Mouse (Mus musculus): Measurements from ENCODE around the gene Sdad1. TPM values are rescaled to one million over a fixed set of nuclear protein-coding genes. Genes with fewer than 3 reads are reported as not detected.

The Sdad1 gene
- polyA plus RNA-seq, 1 experiment from 2014 or later, result 8.9 TPM

DNA sequence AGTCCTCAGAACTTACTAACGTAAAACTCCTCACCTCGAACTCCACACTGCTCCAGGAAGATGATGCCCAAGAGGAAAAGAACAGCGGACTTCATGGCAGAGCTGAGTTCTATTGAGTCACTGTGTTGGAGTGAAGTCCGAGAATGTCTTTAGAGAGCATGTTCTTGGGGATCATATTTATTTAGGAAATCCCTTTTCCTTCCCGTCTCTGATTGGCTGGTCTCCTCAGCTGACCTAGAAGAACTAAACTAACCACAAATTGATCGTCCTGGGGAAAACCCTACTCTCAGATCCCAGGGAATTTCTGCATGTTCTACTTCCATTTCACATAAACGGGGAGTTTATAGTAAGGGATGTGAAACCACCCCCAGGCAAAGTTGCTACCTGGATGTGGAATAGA is 17.6 kb upstream of the Sdad1 start, which contains the start of gene Cxcl9:
Gene Cxcl9 (minus strand): TSS at position 151 of the 400 bp plus-strand sequence.
- H3K27ac ChIP-seq, result no peak within 1 kb of the TSS
- no peak within 1 kb of the TSS for H3K4me3 ChIP-seq (ENCODE audit: inconsistent target)
- WGBS (ENCODE audit: missing documents), result 63% methylated on average over 7 of the region's 7 CpGs
- H3K36me3 ChIP-seq (ENCODE audit: inconsistent target), result no peaks in the 10 kb centered on the region
- no peaks in the 10 kb centered on the region for H3K79me2 ChIP-seq (ENCODE audit: inconsistent target)

DNA sequence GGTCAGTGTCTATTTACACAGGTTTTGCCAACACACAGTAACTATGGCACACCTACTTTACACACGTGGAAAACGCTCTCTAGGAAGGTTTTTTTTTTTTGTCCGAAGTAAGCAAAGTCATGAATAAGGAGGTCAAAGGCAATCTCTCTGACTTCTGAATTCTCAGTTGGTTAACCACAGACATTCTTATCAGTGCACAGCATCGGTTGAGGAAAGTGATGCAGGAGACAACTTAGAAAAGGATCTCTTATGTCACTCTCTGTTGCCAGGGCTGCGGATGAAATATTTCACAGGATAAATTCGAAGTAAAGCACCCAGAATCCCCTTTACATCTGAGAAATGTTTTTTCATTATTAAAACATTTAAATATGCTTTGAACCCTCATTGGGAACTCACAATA is 17.1 kb upstream of the Sdad1 start:
- Histone ChIP-seq H3K27ac (no peak overlapping the region), H3K4me3 (ENCODE audit: inconsistent target) (no peak overlapping the region), H3K36me3 (ENCODE audit: inconsistent target) (no peaks in the 10 kb centered on the region), H3K79me2 (ENCODE audit: inconsistent target) (no peaks in the 10 kb centered on the region)
- 12% methylated on average over 6 of the region's 6 CpGs for WGBS (ENCODE audit: missing documents)

DNA sequence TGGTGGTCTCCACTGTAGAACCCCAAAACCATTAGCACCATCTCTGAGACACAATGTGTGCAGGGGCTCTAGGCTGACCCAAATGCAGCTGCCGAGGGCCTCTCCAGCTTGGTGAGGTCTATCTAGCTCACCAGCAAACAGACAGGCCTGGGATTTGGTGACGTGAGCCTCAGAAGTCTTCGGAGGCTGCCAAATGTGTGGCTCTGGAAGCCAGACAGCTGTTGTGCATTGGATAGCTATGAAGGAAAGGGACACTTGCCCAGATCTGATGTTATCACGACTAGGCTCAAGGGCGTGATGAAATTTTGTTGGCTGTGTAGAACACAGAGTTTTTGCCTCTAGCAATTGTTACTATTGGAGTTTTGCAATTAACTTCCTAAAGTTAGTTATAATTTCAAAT is 13.0 kb upstream of the Sdad1 start:
- Histone ChIP-seq H3K79me2 (ENCODE audit: inconsistent target) (no peaks in the 10 kb centered on the region), H3K27ac (no peak overlapping the region), H3K4me3 (ENCODE audit: inconsistent target) (no peak overlapping the region), H3K36me3 (ENCODE audit: inconsistent target) (no peaks in the 10 kb centered on the region)
- WGBS (ENCODE audit: missing documents), result 78% methylated on average over 4 of the region's 5 CpGs

DNA sequence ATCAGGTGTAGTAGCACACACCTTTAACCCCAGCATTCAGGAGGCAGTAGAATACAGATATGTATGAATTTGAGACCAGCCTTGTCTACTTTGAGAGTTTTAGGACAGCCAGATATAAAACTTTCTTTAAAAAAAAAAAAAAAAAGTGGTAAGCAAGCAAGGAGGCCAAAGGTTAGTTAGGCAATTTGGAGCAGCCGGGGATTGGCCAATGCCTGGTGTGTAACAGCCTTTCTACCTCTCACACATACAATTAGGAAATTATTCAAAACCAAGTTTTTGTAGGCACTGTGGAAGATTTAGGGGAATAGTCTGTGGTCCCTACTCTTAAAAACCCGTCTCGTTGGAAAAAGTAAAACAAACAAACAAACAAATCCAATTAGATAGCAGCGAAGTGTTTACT is 12.3 kb upstream of the Sdad1 start:
- no peaks in the 10 kb centered on the region for H3K79me2 ChIP-seq (ENCODE audit: inconsistent target)
- no peak overlapping the region for H3K4me3 ChIP-seq (ENCODE audit: inconsistent target)
- 85% methylated on average over 4 of the region's 4 CpGs for WGBS (ENCODE audit: missing documents)
- H3K36me3 ChIP-seq (ENCODE audit: inconsistent target), result no peaks in the 10 kb centered on the region
- no peak overlapping the region for H3K27ac ChIP-seq

DNA sequence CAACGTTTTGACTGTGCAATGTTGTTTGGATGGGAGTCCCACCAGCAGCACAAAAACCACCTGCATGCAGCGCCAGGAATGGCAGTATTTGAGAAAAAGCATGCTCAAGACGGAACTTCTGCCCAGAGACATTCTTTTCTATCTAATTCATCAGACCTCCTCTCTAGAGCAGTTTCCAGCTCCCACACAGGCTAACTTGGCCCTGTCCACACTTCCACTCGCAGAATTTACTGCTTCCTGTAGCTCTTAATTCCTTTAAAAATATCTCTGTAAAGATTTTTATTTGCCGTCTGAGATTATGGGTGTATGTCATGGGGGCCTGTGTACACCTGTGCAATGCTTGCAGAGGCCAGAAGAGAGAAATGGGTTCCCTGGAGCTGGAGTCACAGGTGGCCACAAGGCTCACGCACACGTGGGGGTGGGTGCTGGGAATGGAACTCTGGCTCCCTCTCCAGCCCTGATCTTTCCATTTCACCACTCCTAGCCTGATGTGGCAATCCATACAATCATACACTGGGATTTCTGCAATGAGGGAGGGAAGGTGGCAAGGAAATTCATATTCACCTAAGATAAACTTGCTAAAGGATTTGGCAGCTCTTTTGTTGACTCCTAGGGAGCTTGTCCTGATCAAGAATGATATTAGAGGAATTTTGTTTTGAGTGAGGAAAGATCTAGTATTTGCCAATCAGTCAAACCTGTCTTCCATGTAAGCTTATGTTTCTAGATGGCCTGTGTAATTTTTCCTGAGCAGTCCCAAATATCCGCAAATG is 11.5 kb upstream of the Sdad1 start:
- H3K27ac ChIP-seq, result no peak overlapping the region
- no peaks in the 10 kb centered on the region for H3K36me3 ChIP-seq (ENCODE audit: inconsistent target)
- no peak overlapping the region for H3K4me3 ChIP-seq (ENCODE audit: inconsistent target)
- WGBS (ENCODE audit: missing documents), result 72% methylated on average over 8 of the region's 8 CpGs
- no peaks in the 10 kb centered on the region for H3K79me2 ChIP-seq (ENCODE audit: inconsistent target)

DNA sequence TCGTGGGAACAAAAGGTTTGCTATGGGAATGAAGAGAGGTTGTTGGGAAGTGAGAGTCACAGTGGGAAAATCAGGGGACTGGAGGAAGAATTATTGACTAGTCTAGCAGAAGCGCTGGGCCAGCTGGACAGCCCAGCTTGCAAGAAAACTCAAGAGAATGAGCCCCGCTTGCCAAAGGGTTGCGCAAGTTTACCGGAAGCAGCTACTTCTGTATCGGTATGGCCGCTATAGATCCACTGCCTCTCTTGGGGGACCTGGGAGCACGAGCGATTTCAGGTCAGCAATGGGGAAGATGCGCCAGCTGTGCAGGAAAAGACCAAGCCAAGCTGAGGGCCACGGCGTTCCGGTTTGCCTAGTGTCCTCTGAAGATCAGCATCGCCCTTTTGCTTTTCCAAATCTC is 8.3 kb upstream of the Sdad1 start:
- Histone ChIP-seq H3K79me2 (ENCODE audit: inconsistent target) (no peaks in the 10 kb centered on the region), H3K4me3 (ENCODE audit: inconsistent target) (no peak overlapping the region), H3K27ac (no peak overlapping the region), H3K36me3 (ENCODE audit: inconsistent target) (no peaks in the 10 kb centered on the region)
- 44% methylated on average over 14 of the region's 14 CpGs for WGBS (ENCODE audit: missing documents)

DNA sequence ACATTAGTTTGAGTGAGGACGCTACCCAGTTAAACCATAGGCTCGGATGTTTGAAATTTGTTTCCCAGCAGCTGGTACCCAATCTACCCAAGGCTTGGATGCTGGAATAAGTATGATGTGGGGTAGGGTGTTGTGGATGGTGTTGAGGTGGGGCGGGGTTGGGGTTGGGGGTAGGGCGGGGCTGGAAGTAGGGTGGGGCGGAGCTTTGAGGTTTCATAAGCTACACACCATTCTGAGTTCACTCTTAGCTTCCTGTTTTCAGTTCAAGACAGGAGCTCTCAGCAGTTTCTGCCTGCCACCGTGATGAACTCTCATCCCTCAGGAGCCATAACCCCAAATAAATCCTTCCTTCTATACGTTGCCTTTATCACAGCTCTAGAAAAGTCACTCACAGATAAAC is 7.8 kb upstream of the Sdad1 start:
- Histone ChIP-seq H3K27ac (no peak overlapping the region), H3K36me3 (ENCODE audit: inconsistent target) (no peaks in the 10 kb centered on the region), H3K79me2 (ENCODE audit: inconsistent target) (no peaks in the 10 kb centered on the region), H3K4me3 (ENCODE audit: inconsistent target) (no peak overlapping the region)
- 51% methylated on average over 7 of the region's 7 CpGs for WGBS (ENCODE audit: missing documents)

DNA sequence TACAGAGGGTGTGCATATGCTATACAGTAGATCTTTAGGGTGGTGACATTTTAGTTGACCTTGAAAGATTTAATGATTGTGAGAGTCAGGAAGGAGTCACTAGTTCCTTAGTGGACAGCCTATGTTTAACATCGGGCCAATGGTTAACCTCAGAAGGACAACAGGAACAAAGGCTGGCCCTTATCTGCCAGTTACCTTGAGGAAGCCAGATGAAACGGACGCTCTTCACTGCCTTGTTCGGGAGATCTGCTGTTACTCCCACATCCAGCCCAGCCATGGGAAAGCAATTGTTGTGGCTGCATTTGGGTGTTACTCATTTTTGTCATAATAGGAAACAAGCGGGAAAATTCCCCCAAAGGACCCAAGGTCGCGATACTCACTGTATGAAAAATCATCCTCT is 3.5 kb upstream of the Sdad1 start:
- Histone ChIP-seq H3K4me3 (ENCODE audit: inconsistent target) (no peak overlapping the region), H3K79me2 (ENCODE audit: inconsistent target) (peaks cover 10% of the 10 kb centered on the region), H3K36me3 (ENCODE audit: inconsistent target) (no peaks in the 10 kb centered on the region), H3K27ac (no peak overlapping the region)
- 59% methylated on average over 7 of the region's 7 CpGs for WGBS (ENCODE audit: missing documents)

DNA sequence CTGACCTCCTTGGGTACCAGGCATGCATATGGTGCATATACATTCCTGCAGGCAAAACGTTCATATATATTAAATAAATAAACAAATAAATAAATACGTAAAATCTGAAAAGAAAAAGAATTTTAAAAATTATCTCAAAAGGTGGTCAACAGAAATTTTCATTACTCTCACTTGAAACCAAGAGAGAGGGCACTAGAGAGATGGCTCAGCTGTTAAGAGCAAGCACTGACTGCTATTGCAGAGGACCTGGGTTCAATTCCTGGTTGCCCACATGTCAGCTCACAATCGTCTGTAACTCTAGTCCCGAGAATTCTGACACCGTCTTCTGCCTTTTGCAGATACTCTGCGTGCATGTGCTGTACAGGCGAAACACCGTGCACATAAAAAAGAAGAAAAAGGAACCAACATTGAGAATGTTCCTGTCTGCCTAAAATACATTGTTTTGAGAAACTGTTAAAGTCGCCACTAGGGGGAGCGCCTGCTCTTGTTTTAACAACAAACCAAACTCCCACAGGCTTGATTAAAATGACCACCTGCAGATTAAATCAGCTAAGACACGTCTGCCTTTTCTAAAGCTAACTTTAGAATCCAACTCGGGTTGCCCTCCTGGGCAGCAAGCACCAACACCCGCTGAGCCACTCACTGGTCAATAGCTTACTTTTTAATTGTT is 1.9 kb upstream of the Sdad1 start:
- H3K79me2 ChIP-seq (ENCODE audit: inconsistent target), result peaks cover 26% of the 10 kb centered on the region
- no peaks in the 10 kb centered on the region for H3K36me3 ChIP-seq (ENCODE audit: inconsistent target)
- WGBS (ENCODE audit: missing documents), result 16% methylated on average over 13 of the region's 13 CpGs
- H3K27ac ChIP-seq, result no peak overlapping the region
- no peak overlapping the region for H3K4me3 ChIP-seq (ENCODE audit: inconsistent target)

DNA sequence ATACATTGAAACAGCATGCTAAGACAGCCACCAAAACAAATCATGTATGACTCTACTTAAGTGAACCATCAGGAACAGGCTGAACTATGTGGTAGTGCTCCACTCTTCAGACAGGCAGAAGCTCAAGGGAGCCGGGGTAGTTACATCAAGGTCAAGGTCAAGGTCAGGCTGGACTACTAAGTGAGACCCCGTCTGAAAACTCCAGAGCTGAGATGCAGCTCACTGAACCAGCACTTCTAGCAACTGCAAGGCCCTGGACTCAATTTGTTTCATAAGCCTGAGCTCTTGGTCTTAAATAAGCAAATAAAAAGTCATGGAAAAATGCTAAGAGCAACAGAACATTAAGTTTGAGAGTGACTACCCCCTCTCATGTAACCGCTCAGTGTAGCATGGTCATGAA is 6.0 kb downstream of the Sdad1 start:
- WGBS (ENCODE audit: missing documents), result 100% methylated on average over 3 of the region's 3 CpGs
- Histone ChIP-seq H3K4me3 (ENCODE audit: inconsistent target) (no peak overlapping the region), H3K36me3 (ENCODE audit: inconsistent target) (peaks cover 64% of the 10 kb centered on the region), H3K27ac (no peak overlapping the region), H3K79me2 (ENCODE audit: inconsistent target) (peaks cover 31% of the 10 kb centered on the region)

DNA sequence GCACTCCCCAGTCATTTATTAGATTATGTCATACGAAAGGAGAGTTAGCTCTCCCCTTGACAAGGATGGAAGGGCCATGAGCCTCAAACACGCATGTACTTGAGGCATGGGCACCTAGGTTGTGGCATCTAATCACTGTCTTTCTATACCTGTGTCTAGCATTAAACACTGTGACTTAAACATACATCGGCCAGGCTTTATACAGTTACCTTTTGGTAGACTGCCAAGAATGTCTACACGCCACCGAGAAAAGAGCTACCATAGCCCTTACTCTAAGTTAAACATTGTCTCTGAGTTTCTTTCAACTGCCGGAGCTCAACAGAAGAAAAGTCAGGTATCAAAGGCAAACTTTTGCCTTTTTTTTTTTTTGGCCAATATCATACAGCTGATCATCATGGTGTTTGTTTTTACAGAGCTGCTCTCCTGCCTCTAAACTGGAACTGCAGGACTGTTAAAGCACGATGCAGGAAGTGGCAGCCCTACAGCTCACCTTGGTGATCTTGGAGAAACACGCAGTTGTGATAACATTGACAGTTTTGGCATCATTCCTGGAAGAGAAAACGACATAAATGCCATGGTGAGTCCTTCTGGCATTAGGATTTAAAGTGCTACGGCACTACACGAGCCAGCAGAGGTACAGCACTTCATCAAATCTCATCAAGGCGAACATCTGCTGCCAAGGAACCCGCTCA is 8.0 kb downstream of the Sdad1 start:
- Histone ChIP-seq H3K4me3 (ENCODE audit: inconsistent target) (no peak overlapping the region), H3K27ac (no peak overlapping the region), H3K79me2 (ENCODE audit: inconsistent target) (peaks cover 11% of the 10 kb centered on the region; the same call in 1 of the 2 replicates), H3K36me3 (ENCODE audit: inconsistent target) (peaks cover 74% of the 10 kb centered on the region)
- whole genome bisulfite sequencing (ENCODE audit: missing documents), result 94% methylated on average over 13 of the region's 13 CpGs

DNA sequence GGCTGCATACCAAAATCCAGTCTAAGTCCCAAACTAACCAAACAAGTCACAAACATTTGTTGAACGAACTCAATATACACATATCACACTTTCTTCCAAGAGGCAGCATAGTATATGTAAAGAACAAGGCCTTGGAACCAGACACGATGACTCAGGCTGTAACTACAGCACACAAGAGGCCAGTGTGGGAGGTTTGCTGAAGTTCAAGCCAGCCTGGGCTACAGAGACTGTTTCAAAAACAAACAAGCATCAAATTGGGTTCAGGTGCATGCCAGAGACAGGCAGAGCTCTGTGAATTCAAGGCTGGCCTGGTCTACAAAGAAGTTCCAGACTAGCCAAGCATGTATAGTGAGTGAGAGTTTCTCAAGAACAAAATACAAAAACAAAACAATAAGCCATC is 15.8 kb downstream of the Sdad1 start:
- 100% methylated on average over 2 of the region's 2 CpGs for WGBS (ENCODE audit: missing documents)
- H3K27ac ChIP-seq, result no peak overlapping the region
- peaks cover 59% of the 10 kb centered on the region for H3K36me3 ChIP-seq (ENCODE audit: inconsistent target)
- no peaks in the 10 kb centered on the region for H3K79me2 ChIP-seq (ENCODE audit: inconsistent target)
- no peak overlapping the region for H3K4me3 ChIP-seq (ENCODE audit: inconsistent target)

DNA sequence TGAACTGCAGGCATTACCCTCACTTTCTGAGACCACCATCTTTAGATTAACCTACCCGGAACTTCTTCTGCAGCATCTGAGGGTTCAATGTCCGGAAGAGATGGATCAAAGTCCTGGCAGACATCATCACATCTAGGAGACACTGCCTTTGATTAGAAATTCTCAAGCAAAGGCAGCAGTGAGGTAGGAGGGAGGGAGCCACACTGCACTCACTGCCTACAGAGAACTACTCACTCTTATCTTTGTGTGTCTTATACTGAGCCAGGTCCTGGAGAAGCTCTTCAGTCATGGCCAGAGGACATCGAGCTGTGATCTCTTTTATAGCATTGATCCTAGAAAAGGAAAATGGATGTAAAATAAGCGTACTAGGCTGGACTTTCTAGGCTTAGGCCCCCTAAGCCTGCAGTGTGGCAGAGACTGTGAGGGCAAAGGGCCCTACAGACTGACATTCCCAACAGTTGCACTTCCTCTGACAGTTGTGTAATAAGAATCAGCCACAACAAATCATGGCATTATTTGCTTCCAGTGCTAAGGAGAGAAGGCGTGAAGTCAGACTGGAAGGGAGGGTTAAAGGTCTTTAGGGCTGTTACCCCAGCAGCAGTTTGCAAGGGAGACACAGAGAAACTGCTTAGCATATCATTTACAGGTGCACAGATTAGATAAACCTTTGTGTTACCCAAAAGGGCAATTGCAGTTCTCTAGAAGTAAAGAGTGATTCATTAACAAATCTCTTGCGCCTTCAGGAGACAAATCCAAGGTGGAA is 18.4 kb downstream of the Sdad1 start:
- no peak overlapping the region for H3K4me3 ChIP-seq (ENCODE audit: inconsistent target)
- H3K36me3 ChIP-seq (ENCODE audit: inconsistent target), result peaks cover 64% of the 10 kb centered on the region
- no peaks in the 10 kb centered on the region for H3K79me2 ChIP-seq (ENCODE audit: inconsistent target)
- H3K27ac ChIP-seq, result no peak overlapping the region
- WGBS (ENCODE audit: missing documents), result 91% methylated on average over 6 of the region's 6 CpGs

DNA sequence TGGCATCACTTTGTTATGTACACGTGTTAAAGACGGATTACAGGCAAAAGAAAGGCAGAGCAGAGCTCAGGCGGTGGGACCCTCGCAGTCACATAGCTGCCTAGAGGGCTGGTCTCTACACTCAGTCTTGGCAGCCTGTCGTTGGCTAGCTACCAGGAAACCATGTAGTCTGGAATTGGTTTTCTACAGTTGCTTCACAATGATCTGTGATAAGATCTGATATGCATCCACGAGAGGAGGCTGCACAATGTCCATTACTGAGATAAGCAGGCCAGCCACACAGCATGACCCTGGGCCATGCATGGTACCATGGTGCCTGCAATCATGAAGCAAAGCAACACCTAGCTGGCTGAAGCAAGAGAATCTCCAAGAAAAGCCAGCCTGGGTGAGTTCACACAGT is 22.4 kb downstream of the Sdad1 start:
- Histone ChIP-seq H3K27ac (no peak overlapping the region), H3K36me3 (ENCODE audit: inconsistent target) (peaks cover 56% of the 10 kb centered on the region), H3K4me3 (ENCODE audit: inconsistent target) (no peak overlapping the region), H3K79me2 (ENCODE audit: inconsistent target) (no peaks in the 10 kb centered on the region)
- 96% methylated on average over 6 of the region's 6 CpGs for WGBS (ENCODE audit: missing documents)
